Mouse (Mus musculus) c-Kit-negative CD71-positive TER-119-positive erythroid progenitor cells, embryonic 14.5 days (primary cell): ENCODE measurements around the gene Dab1.

Experiments
- DNase-seq: peaks from one replicate; pipeline ENCODE4 v3.0.0-alpha.2; 2013; ENCODE audit warnings: low read depth, low spot score

Gene Dab1

GRCm38 (mm10) chr4:103619321-103619945 lies at the start of gene Dab1:
Gene Dab1 (plus strand): TSS chr4:103619359.
- no peak for DNase-seq

- DNase-seq, result no peak
Observed at GRCm38 (mm10) chr4:103571721-103572352, 47.3 kb upstream of the Dab1 start.

GRCm38 (mm10) chr4:103575556-103575955 lies 43.6 kb upstream of the Dab1 start:
- DNase-seq, result no peak

- no peak for DNase-seq
Observed at GRCm38 (mm10) chr4:103576305-103576704, 42.9 kb upstream of the Dab1 start.

GRCm38 (mm10) chr4:103577111-103577815 lies 41.9 kb upstream of the Dab1 start:
- no peak for DNase-seq

GRCm38 (mm10) chr4:103577821-103578220 lies 41.3 kb upstream of the Dab1 start:
- DNase-seq, result no peak

GRCm38 (mm10) chr4:103580021-103580420 lies 39.1 kb upstream of the Dab1 start:
- no peak for DNase-seq

- DNase-seq, result no peak
Observed at GRCm38 (mm10) chr4:103615011-103615410, 4.1 kb upstream of the Dab1 start.

- DNase-seq, result no peak
Observed at GRCm38 (mm10) chr4:103619946-103620371, 800 bp downstream of the Dab1 start.

GRCm38 (mm10) chr4:103620590-103621155 lies 1.5 kb downstream of the Dab1 start:
- DNase-seq, result no peak

GRCm38 (mm10) chr4:103621586-103621985 lies 2.4 kb downstream of the Dab1 start:
- no peak for DNase-seq

GRCm38 (mm10) chr4:103630177-103630576 lies 11.0 kb downstream of the Dab1 start:
- DNase-seq, result no peak

GRCm38 (mm10) chr4:103636168-103636776 lies 17.1 kb downstream of the Dab1 start:
- DNase-seq, result no peak

- DNase-seq, result no peak
Observed at GRCm38 (mm10) chr4:103648209-103648896, 29.2 kb downstream of the Dab1 start.

GRCm38 (mm10) chr4:103655740-103656139 lies 36.6 kb downstream of the Dab1 start:
- DNase-seq, result no peak

GRCm38 (mm10) chr4:103661386-103661785 lies 42.2 kb downstream of the Dab1 start:
- DNase-seq, result no peak

GRCm38 (mm10) chr4:103667438-103667837 lies 48.3 kb downstream of the Dab1 start:
- no peak for DNase-seq

GRCm38 (mm10) chr4:103677195-103677594 lies 58.0 kb downstream of the Dab1 start:
- no peak for DNase-seq

- no peak for DNase-seq
Observed at GRCm38 (mm10) chr4:103678501-103678900, 59.3 kb downstream of the Dab1 start.

GRCm38 (mm10) chr4:103685136-103685535 lies 66.0 kb downstream of the Dab1 start:
- DNase-seq, result no peak

- DNase-seq, result no peak
Observed at GRCm38 (mm10) chr4:103691717-103692116, 72.6 kb downstream of the Dab1 start.
